Comparison of ENCODE assay signal across 22 mouse cellular contexts in genomic region chr2:132340350-132340749, GRCm38 (mm10). TPM values are rescaled to one million over a fixed set of nuclear protein-coding genes. Genes with fewer than 3 reads are reported as not detected.
DNase-seq lines count a peak whose midpoint lies in the region; ATAC-seq lines count a peak whose summit lies in the region.
"Had no signal": no experiment of that assay in that cellular context is flagged by ENCODE, and none has a peak within 500 bp of the region (broad histone marks: within the 10 kb centered on the region; RNA-seq: fewer than 3 reads in every experiment).

No protein-coding gene starts in this region.

- whole genome bisulfite sequencing in embryonic facial prominence, embryonic 14.5 days: 72% methylated on average over 2 of the region's 2 CpGs
- 73% methylated on average over 2 of the region's 2 CpGs for WGBS in embryonic facial prominence, embryonic 10.5 days
- 43% methylated on average over 2 of the region's 2 CpGs for WGBS in liver, embryonic 13.5 days (ENCODE audit: insufficient replicate concordance)
- WGBS in liver, embryonic 11.5 days: 52% methylated on average over 2 of the region's 2 CpGs

- peak; percentile 3 for DNase-seq in embryonic facial prominence, embryonic 14.5 days (ENCODE audit: low spot score)
- DNase-seq in embryonic facial prominence, embryonic 10.5 days (ENCODE audit: low spot score): no peak
- DNase-seq in liver, embryonic 13.5 days: no peak
- no peak for DNase-seq in liver, embryonic 11.5 days (ENCODE audit: low spot score)
- peak; percentile 21 for DNase-seq in adrenal gland, postnatal 14 days
- DNase-seq in testis, postnatal 14 days (ENCODE audit: low spot score): peak; percentile 32
- no peak for DNase-seq in gastrocnemius, postnatal 14 days
- no peak for DNase-seq in left cerebral cortex, postnatal 36 days (ENCODE audit: low spot score in 2 of 2)
- DNase-seq: cerebellum, postnatal 10 days; gastrocnemius, postnatal 10 days; kidney, adult 2 months; kidney, postnatal 36 days; layer of hippocampus, postnatal 36 days; left cerebral cortex, postnatal 4 days; lung, embryonic 14.5 days had no signal

- intact Hi-C loops in gastrocnemius, postnatal 14 days (cut with DNase I; ENCODE audit: low total_unique reads): no loop called here
- intact Hi-C loops in left cerebral cortex, postnatal 36 days (cut with DNase I): no loop called here

- H3K4me2 ChIP-seq in embryonic facial prominence, embryonic 14.5 days (ENCODE audit: low read depth, low read length): no peak overlapping the region
- no peak overlapping the region for H3K4me2 ChIP-seq in liver, embryonic 13.5 days
- H3K4me2 ChIP-seq in liver, embryonic 11.5 days: no peak overlapping the region
- H3K4me2 ChIP-seq: lung, embryonic 14.5 days; midbrain, embryonic 13.5 days had no signal

- no peaks in the 10 kb centered on the region for H3K27me3 ChIP-seq in embryonic facial prominence, embryonic 14.5 days (replicated peaks; ENCODE audit: control insufficient read depth, insufficient read depth, low read length)
- no peaks in the 10 kb centered on the region for H3K27me3 ChIP-seq in embryonic facial prominence, embryonic 10.5 days (replicated peaks; ENCODE audit: low read depth, poor library complexity, severe bottlenecking)
- H3K27me3 ChIP-seq in liver, embryonic 13.5 days: no peaks in the 10 kb centered on the region
- H3K27me3 ChIP-seq in liver, embryonic 11.5 days (replicated peaks; ENCODE audit: control insufficient read depth, insufficient read depth, low read length): no peaks in the 10 kb centered on the region
- H3K27me3 ChIP-seq: midbrain, embryonic 13.5 days had no signal

- H3K9me3 ChIP-seq in embryonic facial prominence, embryonic 14.5 days (ENCODE audit: control insufficient read depth, low read length): no peaks in the 10 kb centered on the region
- H3K9me3 ChIP-seq in embryonic facial prominence, embryonic 10.5 days: no peaks in the 10 kb centered on the region
- no peaks in the 10 kb centered on the region for H3K9me3 ChIP-seq in liver, embryonic 13.5 days (replicated peaks)
- H3K9me3 ChIP-seq in liver, embryonic 11.5 days (ENCODE audit: control insufficient read depth, low read length): no peaks in the 10 kb centered on the region
- H3K9me3 ChIP-seq: G1E; midbrain, embryonic 13.5 days had no signal

- H3K4me1 ChIP-seq in embryonic facial prominence, embryonic 14.5 days (ENCODE audit: control insufficient read depth, insufficient read depth, low read length): no peaks in the 10 kb centered on the region
- H3K4me1 ChIP-seq in embryonic facial prominence, embryonic 10.5 days: no peaks in the 10 kb centered on the region
- H3K4me1 ChIP-seq in liver, embryonic 13.5 days (replicated peaks): no peaks in the 10 kb centered on the region
- H3K4me1 ChIP-seq in liver, embryonic 11.5 days (replicated peaks; ENCODE audit: control insufficient read depth, insufficient read depth, low read length): peaks cover 3% of the 10 kb centered on the region; the same call in 1 of the 2 replicates
- H3K4me1 ChIP-seq: midbrain, embryonic 13.5 days had no signal

- H3K36me3 ChIP-seq in embryonic facial prominence, embryonic 14.5 days (ENCODE audit: control insufficient read depth, insufficient read depth, low read length): no peaks in the 10 kb centered on the region
- H3K36me3 ChIP-seq in embryonic facial prominence, embryonic 10.5 days (replicated peaks): no peaks in the 10 kb centered on the region
- H3K36me3 ChIP-seq in liver, embryonic 13.5 days: no peaks in the 10 kb centered on the region
- no peaks in the 10 kb centered on the region for H3K36me3 ChIP-seq in liver, embryonic 11.5 days (ENCODE audit: control insufficient read depth, insufficient read depth, low read length)
- H3K36me3 ChIP-seq: G1E; midbrain, embryonic 13.5 days had no signal

- no peak overlapping the region for H3K9ac ChIP-seq in embryonic facial prominence, embryonic 14.5 days (ENCODE audit: low read depth, low read length)
- no peak overlapping the region for H3K9ac ChIP-seq in liver, embryonic 13.5 days
- no peak overlapping the region for H3K9ac ChIP-seq in liver, embryonic 11.5 days (ENCODE audit: low read depth, low read length)
- H3K9ac ChIP-seq: lung, embryonic 14.5 days; midbrain, embryonic 13.5 days had no signal

- no peak for ATAC-seq in embryonic facial prominence, embryonic 14.5 days (ENCODE audit: low read depth)
- ATAC-seq in liver, embryonic 13.5 days (ENCODE audit: low read depth): 0 out of 2 replicates have a peak, but pooled peaks have one; percentile 18
- ATAC-seq in liver, embryonic 11.5 days (replicated peaks; ENCODE audit: low FRiP score): no peak
- ATAC-seq: activated CD4-positive, CD25-positive, alpha-beta regulatory T cell, adult 4 months; midbrain, embryonic 13.5 days had no signal

- no peak overlapping the region for H3K4me3 ChIP-seq in embryonic facial prominence, embryonic 14.5 days (ENCODE audit: low read depth, low read length)
- no peak overlapping the region for H3K4me3 ChIP-seq in embryonic facial prominence, embryonic 10.5 days
- H3K4me3 ChIP-seq in liver, embryonic 13.5 days (replicated peaks): no peak overlapping the region
- H3K4me3 ChIP-seq in liver, embryonic 11.5 days (ENCODE audit: low read depth, low read length): no peak overlapping the region
- H3K4me3 ChIP-seq: midbrain, embryonic 13.5 days; myocyte had no signal

- no peak overlapping the region for H3K27ac ChIP-seq in embryonic facial prominence, embryonic 14.5 days (replicated peaks; ENCODE audit: low read depth, low read length)
- no peak overlapping the region for H3K27ac ChIP-seq in embryonic facial prominence, embryonic 10.5 days (replicated peaks)
- no peak overlapping the region for H3K27ac ChIP-seq in liver, embryonic 13.5 days
- H3K27ac ChIP-seq in liver, embryonic 11.5 days (ENCODE audit: low read depth, low read length): no peak overlapping the region
- H3K27ac ChIP-seq: macrophage; midbrain, embryonic 13.5 days had no signal

RNA-seq across cellular contexts. Expression of gene Prokr2, which starts 44.9 kb away (rescaled TPM):
- polyA plus RNA-seq in embryonic facial prominence, embryonic 14.5 days (2014; fragmentation: Nextera tagmentation; extraction: Ambion mirVana): 1.3 and 2.7 TPM in 2 replicates
- polyA plus RNA-seq in embryonic facial prominence, embryonic 10.5 days (2016; fragmentation: Nextera tagmentation; extraction: Ambion mirVana): 1.3 and 1.7 TPM in 2 replicates
- 0.20 and 0.24 TPM in 2 replicates for polyA plus RNA-seq in liver, embryonic 13.5 days (2015; fragmentation: Nextera tagmentation; extraction: Ambion mirVana)
- polyA plus RNA-seq in liver, embryonic 11.5 days (2014; fragmentation: Nextera tagmentation; extraction: Ambion mirVana): 2.6 and 3.2 TPM in 2 replicates
- total RNA-seq in adrenal gland, postnatal 14 days (2021): not detected in 2 replicates
- not detected for total RNA-seq in gastrocnemius, postnatal 14 days (2021)
- total RNA-seq in left cerebral cortex, postnatal 36 days (2021): 1 to 10 TPM; 1.0 to 4.5 TPM
- total RNA-seq: gastrocnemius, postnatal 10 days; hematopoietic stem cell, adult 5-6 weeks; neutrophil, adult 5-6 weeks had no signal
- polyA plus RNA-seq: G1E; kidney, adult 2 months; macrophage; myocyte had no signal

Comparison
In these comparisons a context has a peak if more than half of its experiments do, and no peak if none do; other contexts are left out.
1. DNase-seq: peak in embryonic facial prominence, embryonic 14.5 days (single experiment), adrenal gland, postnatal 14 days (single experiment) and testis, postnatal 14 days (single experiment); none in embryonic facial prominence, embryonic 10.5 days (single experiment), liver, embryonic 13.5 days (single experiment), liver, embryonic 11.5 days (single experiment), gastrocnemius, postnatal 14 days (single experiment) and left cerebral cortex, postnatal 36 days (0 of 2).